Mouse (Mus musculus) lung, embryonic 14.5 days (tissue): Measurements from ENCODE around the gene Ppcs. TPM values are rescaled to one million over a fixed set of nuclear protein-coding genes. Genes with fewer than 3 reads are reported as not detected.

ENCODE experiments used
- ATAC-seq: fragments of 200-750 bp; cut with Nextera tagmentation; 2 replicates; pipeline ENCODE4 v1.8.0; 2017; ENCODE audit warnings: mild to moderate bottlenecking, moderate TSS enrichment, moderate library complexity; ENCODE audit not compliant: insufficient read depth
- DNase-seq: peaks from one replicate; pipeline ENCODE4 v3.0.0-alpha.2; 2015
- H3K27ac ChIP-seq: fragments of 300-500 bp; sonication (generic); 2 replicates; pipeline ENCODE4 v1.5.1; 2014; ENCODE audit warnings: low read depth, mild to moderate bottlenecking, moderate library complexity
- H3K27me3 ChIP-seq: fragments of 300-500 bp; sonication (generic); 2 replicates; pipeline ENCODE4 v1.6.1; 2014; ENCODE audit warnings: low read length, control low read depth; ENCODE audit not compliant: insufficient read depth
- H3K36me3 ChIP-seq: fragments of 300-500 bp; sonication (generic); 2 replicates; pipeline ENCODE4 v1.6.1; 2014; ENCODE audit warnings: control low read depth; ENCODE audit not compliant: insufficient read depth
- H3K4me1 ChIP-seq: fragments of 300-500 bp; sonication (generic); 2 replicates; pipeline ENCODE4 v1.6.1; 2014; ENCODE audit warnings: antibody characterized with exemption, control low read depth; ENCODE audit not compliant: insufficient read depth
- H3K4me2 ChIP-seq: fragments of 300-500 bp; sonication (generic); 2 replicates; pipeline ENCODE4 v1.6.1; 2014; ENCODE audit warnings: mild to moderate bottlenecking
- H3K4me3 ChIP-seq: fragments of 300-500 bp; sonication (generic); 2 replicates; pipeline ENCODE4 v1.5.1; 2014; ENCODE audit warnings: low read depth, low read length
- H3K9ac ChIP-seq: fragments of 300-500 bp; sonication (generic); 2 replicates; pipeline ENCODE4 v1.6.1; 2014
- H3K9me3 ChIP-seq: fragments of 300-500 bp; sonication (generic); 2 replicates; pipeline ENCODE4 v1.6.1; 2016; ENCODE audit warnings: low read depth, low read length, control low read depth
- CTCF ChIP-seq: IDR thresholded peaks from 2 replicates; pipeline ENCODE4 v1.5.1; 2016; ENCODE audit warnings: antibody characterized with exemption, low read depth
- WGBS: fragments of 180-500 bp; shearing (Covaris S2); extraction: QIAGEN DNeasy Blood & Tissue Kit; methylation state at CpG from one replicate; pipeline ENCODE4 v1.1.7; 2014; 5-methylcytosine and 5-hydroxymethylcytosine counted together
- polyA plus RNA-seq: library from polyadenylated mRNA; unstranded; fragments of >200 nt; fragmentation: Nextera tagmentation; extraction: Ambion mirVana; gene quantifications from 2 replicates; pipeline ENCODE4 v1.2.1, GENCODE M21; 2014

The Ppcs gene
- 34.7 and 38.3 TPM in 2 replicates for polyA plus RNA-seq

GRCm38 (mm10) chr4:119422294-119422964 is at the start of gene Ppcs, which contains the start of gene Zmynd12:
Gene Ppcs, minus strand, starts transcription at chr4:119422420.
Gene Zmynd12, plus strand, starts transcription at chr4:119422814.
- Histone ChIP-seq H3K27me3 (no peaks in the 10 kb centered on the region), H3K4me2 (peak within 1 kb of the TSS; percentile 95), H3K4me1 (peaks cover 4% of the 10 kb centered on the region; the same call in 1 of the 2 replicates), H3K9ac (peak within 1 kb of the TSS; percentile 75), H3K27ac (peak within 1 kb of the TSS; percentile 91), H3K36me3 (no peaks in the 10 kb centered on the region), H3K4me3 (peak within 1 kb of the TSS; percentile 64), H3K9me3 (no peaks in the 10 kb centered on the region)
- under 1% methylated on average over 52 of the region's 52 CpGs for WGBS
- peak; percentile 95 for DNase-seq
- ATAC-seq, result peak; percentile 95
- peak; percentile 41 for TF ChIP-seq CTCF

- Histone ChIP-seq H3K27ac (0 out of 2 replicates have a peak overlapping the region, but pooled peaks have one; percentile 6), H3K9me3 (no peaks in the 10 kb centered on the region), H3K9ac (no peak overlapping the region), H3K36me3 (no peaks in the 10 kb centered on the region), H3K4me3 (no peak overlapping the region), H3K4me2 (no peak overlapping the region), H3K27me3 (no peaks in the 10 kb centered on the region), H3K4me1 (peaks cover 14% of the 10 kb centered on the region)
- DNase-seq (peak; percentile 38), ATAC-seq (no peak)
- 79% methylated on average over 16 of the region's 16 CpGs for WGBS
- no peak for TF ChIP-seq CTCF
These were observed 45.6 kb upstream of the Ppcs start for GRCm38 (mm10) chr4:119467720-119468380.

GRCm38 (mm10) chr4:119465841-119466240 is 43.6 kb upstream of the Ppcs start:
- Histone ChIP-seq H3K9me3 (no peaks in the 10 kb centered on the region), H3K4me1 (peaks cover 18% of the 10 kb centered on the region), H3K27ac (no peak overlapping the region), H3K9ac (no peak overlapping the region), H3K27me3 (no peaks in the 10 kb centered on the region), H3K4me3 (no peak overlapping the region), H3K4me2 (no peak overlapping the region), H3K36me3 (no peaks in the 10 kb centered on the region)
- DNase-seq (no peak), ATAC-seq (no peak)
- no peak for TF ChIP-seq CTCF
- WGBS, result 82% methylated on average over 5 of the region's 5 CpGs

- peaks cover 18% of the 10 kb centered on the region for H3K4me1 ChIP-seq
- H3K9me3 ChIP-seq, result no peaks in the 10 kb centered on the region
- ATAC-seq (no peak), DNase-seq (no peak)
- H3K9ac ChIP-seq, result no peak overlapping the region
- no peak overlapping the region for H3K4me2 ChIP-seq
- H3K27ac ChIP-seq, result 0 out of 2 replicates have a peak overlapping the region, but pooled peaks have one; percentile 26
- H3K27me3 ChIP-seq, result no peaks in the 10 kb centered on the region
- no peak for TF ChIP-seq CTCF
- WGBS, result 64% methylated on average over 13 of the region's 13 CpGs
- H3K36me3 ChIP-seq, result no peaks in the 10 kb centered on the region
- H3K4me3 ChIP-seq, result no peak overlapping the region
These were observed 41.7 kb upstream of the Ppcs start for GRCm38 (mm10) chr4:119463756-119464419.

- H3K4me3 ChIP-seq, result no peak overlapping the region
- H3K4me1 ChIP-seq, result peaks cover 18% of the 10 kb centered on the region
- no peaks in the 10 kb centered on the region for H3K36me3 ChIP-seq
- 24% methylated on average over 11 of the region's 11 CpGs for WGBS
- peak; percentile 78 for ATAC-seq
- 0 out of 2 replicates have a peak, but pooled peaks have one; percentile 9 for TF ChIP-seq CTCF
- H3K27me3 ChIP-seq, result no peaks in the 10 kb centered on the region
- no peaks in the 10 kb centered on the region for H3K9me3 ChIP-seq
- H3K9ac ChIP-seq, result no peak overlapping the region
- DNase-seq, result peak; percentile 89
- peak overlapping the region; percentile 52 for H3K27ac ChIP-seq
- peak overlapping the region; percentile 23; the same call in 1 of the 2 replicates for H3K4me2 ChIP-seq
These were observed 40.9 kb upstream of the Ppcs start for GRCm38 (mm10) chr4:119462858-119463755.

GRCm38 (mm10) chr4:119462457-119462856 is 40.2 kb upstream of the Ppcs start:
- Histone ChIP-seq H3K9me3 (no peaks in the 10 kb centered on the region), H3K4me2 (0 out of 2 replicates have a peak overlapping the region, but pooled peaks have one; percentile 23), H3K27ac (peak overlapping the region; percentile 52), H3K4me1 (peaks cover 18% of the 10 kb centered on the region), H3K4me3 (no peak overlapping the region), H3K36me3 (no peaks in the 10 kb centered on the region), H3K27me3 (no peaks in the 10 kb centered on the region), H3K9ac (no peak overlapping the region)
- 75% methylated on average over 3 of the region's 3 CpGs for WGBS
- no peak for TF ChIP-seq CTCF
- DNase-seq (no peak), ATAC-seq (no peak)
